Mouse (Mus musculus) liver, adult 2 months (tissue): ENCODE measurements around the gene St8sia1.

Experiments
- CTCF ChIP-seq: fragments of 200-500 bp; IDR thresholded peaks from 2 replicates; pipeline ENCODE4 v1.5.1; 2011; ENCODE audit warnings: low read depth, low read length, control low read depth
- POLR2A ChIP-seq: fragments of 200-500 bp; IDR thresholded peaks from 2 replicates; pipeline ENCODE4 v1.6.1; 2011; ENCODE audit warnings: low read length, control low read depth; ENCODE audit not compliant: insufficient read depth; ENCODE audit errors: extremely low read depth

DNA sequence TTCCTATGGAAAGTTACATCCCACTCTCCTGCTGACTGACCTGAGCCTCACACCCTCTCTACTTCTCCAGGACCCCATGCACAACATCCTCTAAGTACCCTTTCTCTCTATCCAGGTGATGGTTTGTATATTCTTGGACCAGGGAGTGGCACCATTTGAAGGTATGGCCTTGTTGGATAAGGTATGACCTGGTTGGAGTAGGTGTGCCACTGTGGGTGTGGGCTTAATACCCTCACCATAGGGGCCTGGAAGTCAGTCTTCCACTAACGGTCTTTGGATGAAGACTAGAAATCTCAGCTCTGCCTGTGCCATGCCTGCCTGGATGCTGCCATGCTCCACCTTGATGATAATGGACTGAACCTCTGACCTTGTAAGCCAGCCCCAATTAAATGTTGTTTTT, 125.8 kb downstream of the St8sia1 start:
- no peak for TF ChIP-seq CTCF
- TF ChIP-seq POLR2A = no peak
